Mouse (Mus musculus) retina, postnatal 7 days (tissue): ENCODE results near the gene Cnot3.
"Not testable (repeated sequence)": the region's sequence is repeated elsewhere in the genome, so short reads cannot be mapped to it uniquely, and the experiment has no call there.

Experiments
- DNase-seq: peaks from one replicate; pipeline ENCODE4 v3.0.0-alpha.2; 2012; ENCODE audit warnings: low read depth, low spot score

Cnot3 gene

DNA sequence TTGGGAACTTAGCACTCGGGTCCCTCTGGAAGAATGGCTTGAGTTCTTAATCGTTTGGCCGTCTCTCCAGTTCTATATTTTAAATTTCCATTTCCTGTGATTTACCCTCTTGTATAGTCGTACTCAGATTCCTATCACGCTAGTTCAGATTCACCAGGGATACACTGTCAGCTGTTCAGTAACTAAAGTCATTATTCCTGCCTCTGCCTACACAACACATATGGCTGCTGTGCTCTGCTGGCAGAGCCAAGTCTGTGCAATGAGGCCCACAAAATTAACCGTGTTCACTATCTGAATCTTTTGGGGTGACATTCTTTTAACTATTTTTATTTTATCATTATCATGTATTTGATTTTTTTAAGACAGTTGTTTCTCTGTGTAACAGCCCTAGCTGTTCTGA, 53.4 kb downstream of the Cnot3 start:
- DNase-seq, result no peak

DNA sequence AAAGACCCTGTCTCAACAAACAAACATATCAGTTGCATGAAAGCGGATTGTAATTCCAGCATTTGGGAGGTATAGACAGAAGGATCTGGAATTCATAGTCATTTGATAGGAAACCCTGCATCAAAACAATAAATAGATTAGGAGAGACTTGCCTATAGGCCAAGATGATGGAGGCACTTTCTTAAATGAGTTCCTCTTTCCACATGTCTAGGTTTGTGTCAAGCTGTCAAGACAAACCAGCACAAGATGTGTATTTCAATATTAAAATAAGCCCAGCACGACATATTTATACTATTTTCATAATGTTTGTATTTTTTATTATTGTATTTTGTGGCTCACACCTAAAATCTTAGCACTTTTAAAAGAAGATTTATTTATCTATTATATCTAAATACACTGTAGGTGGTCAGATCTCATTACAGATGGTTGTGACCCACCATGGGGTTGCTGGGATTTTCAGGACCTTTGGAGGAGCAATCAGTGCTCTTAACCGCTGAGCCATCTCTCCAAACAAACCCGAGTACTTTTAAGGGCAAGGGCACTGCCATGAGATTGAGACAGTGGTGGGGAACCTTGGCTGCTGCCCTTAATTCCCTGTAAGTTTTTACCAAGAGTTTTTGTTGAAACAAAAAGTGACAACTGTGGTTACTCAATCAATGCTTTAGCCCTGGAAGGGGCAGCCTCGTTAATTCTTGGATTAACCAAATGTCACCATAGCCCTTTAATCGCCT, 58.2 kb downstream of the Cnot3 start:
- DNase-seq, result no peak

GRCm38 (mm10) chr7:3703879-3704441, 58.9 kb downstream of the Cnot3 start, which contains the start of gene Rps9:
TSS of gene Rps9 (plus strand) at chr7:3703993.
- peak; percentile 97 for DNase-seq

DNA sequence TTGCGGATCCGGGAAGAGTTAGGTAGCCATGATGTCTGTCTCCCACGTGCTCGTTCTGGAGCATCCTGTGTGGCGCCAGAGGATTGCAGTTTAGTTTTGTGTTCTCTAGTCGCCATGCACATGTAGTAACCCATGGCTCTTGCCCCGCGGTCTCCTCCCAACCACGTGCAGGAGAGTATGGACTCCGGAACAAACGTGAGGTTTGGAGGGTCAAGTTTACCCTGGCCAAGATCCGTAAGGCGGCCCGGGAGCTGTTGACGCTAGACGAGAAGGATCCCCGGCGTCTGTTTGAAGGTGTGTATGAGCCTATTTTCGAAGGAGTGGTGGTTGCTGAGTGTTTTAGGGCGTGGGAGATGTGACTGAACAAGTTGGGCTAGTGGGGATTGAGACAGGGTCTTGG, 59.4 kb downstream of the Cnot3 start:
- DNase-seq, result no peak

- DNase-seq, result not testable (repeated sequence)
These were observed 60.4 kb downstream of the Cnot3 start for GRCm38 (mm10) chr7:3705461-3705860.

DNA sequence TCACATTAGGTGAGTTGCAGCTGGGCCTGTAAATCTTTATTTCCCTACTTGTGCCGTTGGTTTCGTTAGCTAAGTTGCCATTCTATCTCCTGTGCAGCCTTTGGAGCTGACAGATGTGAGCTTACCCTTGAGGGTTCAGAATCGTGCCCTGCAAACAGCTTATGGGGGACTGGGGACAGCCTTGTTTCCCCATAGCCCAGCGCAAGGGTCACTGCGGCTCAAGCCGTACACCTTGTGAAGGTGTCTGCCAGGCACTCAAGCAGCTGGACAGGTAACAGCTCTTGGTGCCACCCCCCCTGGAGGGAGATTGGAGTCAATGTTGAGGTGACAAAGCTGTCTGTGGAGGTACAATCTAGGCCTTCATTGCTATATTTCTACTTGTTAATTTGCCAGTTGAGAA, 60.8 kb downstream of the Cnot3 start:
- DNase-seq, result no peak

- DNase-seq, result no peak
These were observed 61.4 kb downstream of the Cnot3 start for GRCm38 (mm10) chr7:3706343-3706934.

DNA sequence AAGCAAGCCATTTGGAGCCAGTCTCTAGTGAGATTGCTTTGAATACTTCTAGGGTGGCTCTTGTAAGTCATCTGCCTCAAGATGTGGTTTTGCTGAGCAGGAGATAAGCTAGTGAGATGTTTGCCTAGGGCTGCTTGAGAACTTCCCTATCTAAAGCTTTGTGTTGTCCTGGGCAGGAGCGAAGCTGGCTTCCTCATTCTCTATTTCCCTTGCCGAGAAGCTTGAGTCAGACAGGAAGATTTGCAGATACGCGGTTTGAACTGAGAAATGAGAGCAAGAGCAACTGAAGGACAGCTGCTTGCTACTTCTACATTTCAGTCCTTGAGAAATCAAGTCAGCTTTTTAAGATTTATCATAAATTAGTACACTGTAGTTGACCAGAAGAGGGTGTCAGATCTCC, 62.0 kb downstream of the Cnot3 start:
- DNase-seq, result no peak

GRCm38 (mm10) chr7:3707568-3708413, 62.7 kb downstream of the Cnot3 start:
- DNase-seq, result no peak

DNA sequence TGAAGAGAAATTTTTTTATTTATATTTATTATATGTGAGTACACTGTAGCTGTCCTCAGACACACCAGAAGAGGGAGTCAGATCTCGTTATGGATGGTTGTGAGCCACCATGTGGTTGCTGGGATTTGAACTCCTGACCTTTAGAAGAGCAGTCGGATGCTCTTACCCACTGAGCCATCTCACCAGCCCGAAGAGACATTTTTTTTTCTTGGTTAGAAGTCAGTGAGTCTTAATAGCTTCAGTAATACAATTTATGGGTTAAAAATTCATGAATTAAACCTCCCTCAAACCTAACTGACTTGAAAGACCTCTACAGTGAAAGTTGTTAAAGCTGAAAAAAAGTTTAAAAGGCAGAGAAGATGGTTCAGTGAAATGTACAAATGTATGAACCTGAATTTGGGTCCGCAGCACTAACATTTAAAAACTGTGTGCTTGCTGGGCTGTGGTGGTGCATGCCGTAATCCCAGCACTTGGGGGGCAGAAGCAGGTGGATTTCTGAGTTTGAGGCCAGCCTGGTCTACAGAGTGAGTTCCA, 63.4 kb downstream of the Cnot3 start:
- not testable (repeated sequence) for DNase-seq

GRCm38 (mm10) chr7:3709000-3709399, 63.9 kb downstream of the Cnot3 start:
- DNase-seq, result no peak
